Mouse (Mus musculus) left cerebral cortex, adult 8-10 months (tissue): ENCODE results near the gene 4933428G20Rik. TPM values are rescaled to one million over a fixed set of nuclear protein-coding genes. Genes with fewer than 3 reads are reported as not detected.
A peak's percentile ranks its signal among the peaks of the same experiment; 100 is the strongest.

Experiments used
- DNase-seq, 2 experiments: peaks; one replicate each; pipeline ENCODE4 v3.0.0; 2022; ENCODE audit warnings: low spot score in 2 of 2
- total RNA-seq, 4 experiments: library from RNA; stranded (reverse); gene quantifications; 2 replicates each; pipeline ENCODE4 v1.2.4; 2022

Gene 4933428G20Rik
- total RNA-seq, 4 experiments from 2014 or later = not detected

- no peak for DNase-seq
These were observed 6.2 kb upstream of the 4933428G20Rik start for GRCm38 (mm10) chr11:97506331-97506730.

GRCm38 (mm10) chr11:97505784-97506183 is 5.6 kb upstream of the 4933428G20Rik start:
- no peak for DNase-seq

- no peak for DNase-seq
These were observed 2.7 kb upstream of the 4933428G20Rik start for GRCm38 (mm10) chr11:97502846-97503245.

- no peak for DNase-seq
These were observed 2.2 kb upstream of the 4933428G20Rik start for GRCm38 (mm10) chr11:97502383-97502782.

- no peak for DNase-seq
These were observed 744 bp upstream of the 4933428G20Rik start for GRCm38 (mm10) chr11:97500720-97501448.

GRCm38 (mm10) chr11:97497543-97497942 is 2.6 kb downstream of the 4933428G20Rik start:
- no peak for DNase-seq

GRCm38 (mm10) chr11:97492836-97493235 is 7.3 kb downstream of the 4933428G20Rik start:
- DNase-seq = no peak

GRCm38 (mm10) chr11:97491640-97492039 is 8.5 kb downstream of the 4933428G20Rik start:
- no peak for DNase-seq

- peak in 1 of 2 experiments; percentile 71 for DNase-seq
These were observed 10.4 kb downstream of the 4933428G20Rik start for GRCm38 (mm10) chr11:97489589-97490324.

GRCm38 (mm10) chr11:97487656-97488055 is 12.5 kb downstream of the 4933428G20Rik start:
- DNase-seq = no peak

GRCm38 (mm10) chr11:97485661-97486060 is 14.5 kb downstream of the 4933428G20Rik start:
- no peak for DNase-seq

GRCm38 (mm10) chr11:97479824-97480223 is 20.3 kb downstream of the 4933428G20Rik start:
- DNase-seq = no peak

GRCm38 (mm10) chr11:97479085-97479484 is 21.1 kb downstream of the 4933428G20Rik start:
- no peak for DNase-seq

GRCm38 (mm10) chr11:97478345-97478744 is 21.8 kb downstream of the 4933428G20Rik start:
- DNase-seq = no peak

GRCm38 (mm10) chr11:97477431-97477830 is 22.7 kb downstream of the 4933428G20Rik start:
- DNase-seq = no peak

- DNase-seq = peak in 1 of 2 experiments; percentile 57
These were observed 23.6 kb downstream of the 4933428G20Rik start for GRCm38 (mm10) chr11:97476334-97477095.

- no peak for DNase-seq
These were observed 28.9 kb downstream of the 4933428G20Rik start for GRCm38 (mm10) chr11:97471276-97471675.

- DNase-seq = no peak
These were observed 30.3 kb downstream of the 4933428G20Rik start for GRCm38 (mm10) chr11:97469828-97470227.

GRCm38 (mm10) chr11:97468639-97469287 is 31.4 kb downstream of the 4933428G20Rik start:
- no peak for DNase-seq

- DNase-seq = peak in 1 of 2 experiments; percentile 65
These were observed 33.5 kb downstream of the 4933428G20Rik start for GRCm38 (mm10) chr11:97466444-97467160.

- no peak for DNase-seq
These were observed 34.2 kb downstream of the 4933428G20Rik start for GRCm38 (mm10) chr11:97465957-97466356.
